ENCODE assay signal across 8 mouse cellular contexts in the genomic region with DNA sequence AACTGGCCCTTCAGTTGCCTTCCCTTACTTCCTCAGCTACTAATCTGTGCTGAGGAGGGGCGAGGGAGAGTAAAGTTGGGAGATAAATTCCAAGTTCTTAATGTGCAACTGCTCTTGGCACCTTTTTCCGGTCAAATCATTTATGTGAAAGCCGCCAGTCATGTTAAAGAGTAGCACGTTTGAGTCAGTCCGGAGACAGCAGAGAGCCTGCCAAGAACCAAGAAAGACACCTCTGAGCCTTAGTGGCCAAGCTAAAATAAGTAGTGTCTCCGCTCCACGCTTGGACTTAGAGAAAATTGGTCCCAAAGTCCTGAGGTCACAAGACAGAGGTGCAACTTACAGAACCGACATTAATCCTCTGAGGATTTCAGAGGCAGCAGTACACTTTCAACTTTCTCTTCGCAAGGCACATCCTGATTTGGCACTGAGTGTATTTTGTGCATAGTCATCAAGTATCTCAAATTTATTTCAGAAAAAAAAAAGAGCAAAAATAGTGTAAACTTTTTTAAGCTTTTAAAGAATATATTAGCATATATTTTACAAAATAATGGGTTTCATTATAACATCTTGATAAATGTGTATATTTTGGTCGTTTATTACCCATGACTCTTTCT. TPM values are rescaled to one million over a fixed set of nuclear protein-coding genes. Genes with fewer than 3 reads are reported as not detected.
DNase-seq lines count a peak whose midpoint lies in the region; ATAC-seq and TF ChIP-seq lines count a peak whose summit lies in the region.

No protein-coding gene starts in this region.

- 0 out of 2 replicates have a peak, but pooled peaks have one; percentile 1 for ATAC-seq in frontal cortex, adult (ENCODE audit: low TSS enrichment)
- no peak for ATAC-seq in forebrain, embryonic 16.5 days
- ATAC-seq in liver, embryonic 13.5 days (ENCODE audit: low read depth) = peak; percentile 0; the same call in 1 of the 2 replicates
- ATAC-seq in stomach, postnatal 0 days (ENCODE audit: low FRiP score, low TSS enrichment) = no peak
- no peak for ATAC-seq in activated CD4-positive, CD25-positive, alpha-beta regulatory T cell, adult 4 months

- H3K4me2 ChIP-seq in forebrain, embryonic 16.5 days (ENCODE audit: low read length) = peak overlapping the region; percentile 94
- H3K4me2 ChIP-seq in liver, embryonic 13.5 days = peak overlapping the region; percentile 89
- H3K4me2 ChIP-seq in stomach, postnatal 0 days (replicated peaks; ENCODE audit: low read depth) = peak overlapping the region; percentile 99

- 12% methylated on average over 10 of the region's 10 CpGs for WGBS in forebrain, embryonic 16.5 days
- 9% methylated on average over 10 of the region's 10 CpGs for WGBS in liver, embryonic 13.5 days (ENCODE audit: insufficient replicate concordance)
- 9% methylated on average over 10 of the region's 10 CpGs for WGBS in stomach, postnatal 0 days

- TF ChIP-seq EP300 in stomach, postnatal 0 days (optimal IDR thresholded peaks at IDR 0.05) = no peak

- H3K27ac ChIP-seq in forebrain, embryonic 16.5 days (ENCODE audit: low read length) = no peak overlapping the region
- H3K27ac ChIP-seq in liver, embryonic 13.5 days = peak overlapping the region; percentile 92
- no peak overlapping the region for H3K27ac ChIP-seq in stomach, postnatal 0 days (replicated peaks)

- DNase-seq in frontal cortex, postnatal 36 days (ENCODE audit: low spot score in 2 of 2) = no peak
- DNase-seq in liver, embryonic 13.5 days = no peak
- DNase-seq in stomach, postnatal 0 days (ENCODE audit: low spot score) = no peak
- DNase-seq in spleen, postnatal 14 days (ENCODE audit: low spot score in 2 of 2) = no peak

- H3K9me3 ChIP-seq in E14TG2a.4 (ENCODE audit: low read length) = no peaks in the 10 kb centered on the region
- H3K9me3 ChIP-seq in forebrain, embryonic 16.5 days (ENCODE audit: control insufficient read depth, low read length) = no peaks in the 10 kb centered on the region
- no peaks in the 10 kb centered on the region for H3K9me3 ChIP-seq in liver, embryonic 13.5 days (replicated peaks)
- H3K9me3 ChIP-seq in stomach, postnatal 0 days (ENCODE audit: control insufficient read depth, low read length) = no peaks in the 10 kb centered on the region

- peaks cover 23% of the 10 kb centered on the region for H3K27me3 ChIP-seq in E14TG2a.4 (ENCODE audit: insufficient read depth, low read length)
- peaks cover 8% of the 10 kb centered on the region; the same call in 1 of the 2 replicates for H3K27me3 ChIP-seq in forebrain, embryonic 16.5 days (replicated peaks; ENCODE audit: control insufficient read depth, insufficient read depth, low read length)
- H3K27me3 ChIP-seq in liver, embryonic 13.5 days = no peaks in the 10 kb centered on the region
- H3K27me3 ChIP-seq in stomach, postnatal 0 days (ENCODE audit: control insufficient read depth, insufficient read depth, low read length) = no peaks in the 10 kb centered on the region

- TF ChIP-seq CTCF in E14TG2a.4 (conservative IDR thresholded peaks at IDR 0.05; ENCODE audit: low read length) = no peak
- TF ChIP-seq CTCF in stomach, postnatal 0 days (IDR thresholded peaks at IDR 0.05; ENCODE audit: low read depth) = no peak

- H3K4me1 ChIP-seq in E14TG2a.4 (replicated peaks; ENCODE audit: low read depth, low read length) = peaks cover 16% of the 10 kb centered on the region
- H3K4me1 ChIP-seq in forebrain, embryonic 16.5 days (replicated peaks; ENCODE audit: control insufficient read depth, insufficient read depth, low read length) = peaks cover 12% of the 10 kb centered on the region
- peaks cover 23% of the 10 kb centered on the region for H3K4me1 ChIP-seq in liver, embryonic 13.5 days (replicated peaks)
- H3K4me1 ChIP-seq in stomach, postnatal 0 days (replicated peaks; ENCODE audit: control insufficient read depth, insufficient read depth) = no peaks in the 10 kb centered on the region

- H3K4me3 ChIP-seq in E14TG2a.4 (replicated peaks; ENCODE audit: low read length) = peak overlapping the region; percentile 91
- H3K4me3 ChIP-seq in forebrain, embryonic 16.5 days (replicated peaks; ENCODE audit: low read length) = peak overlapping the region; percentile 82
- peak overlapping the region; percentile 75 for H3K4me3 ChIP-seq in liver, embryonic 13.5 days (replicated peaks)
- H3K4me3 ChIP-seq in stomach, postnatal 0 days (ENCODE audit: low read depth, low read length) = peak overlapping the region; percentile 73

- H3K9ac ChIP-seq in forebrain, embryonic 16.5 days (replicated peaks; ENCODE audit: low read depth, low read length) = peak overlapping the region; percentile 67
- H3K9ac ChIP-seq in liver, embryonic 13.5 days = peak overlapping the region; percentile 80
- H3K9ac ChIP-seq in stomach, postnatal 0 days (ENCODE audit: low read length) = peak overlapping the region; percentile 63

- no peaks in the 10 kb centered on the region for H3K36me3 ChIP-seq in E14TG2a.4 (ENCODE audit: insufficient read depth, low read length)
- no peaks in the 10 kb centered on the region for H3K36me3 ChIP-seq in forebrain, embryonic 16.5 days (ENCODE audit: control insufficient read depth, insufficient read depth)
- H3K36me3 ChIP-seq in liver, embryonic 13.5 days = no peaks in the 10 kb centered on the region
- no peaks in the 10 kb centered on the region for H3K36me3 ChIP-seq in stomach, postnatal 0 days (ENCODE audit: control insufficient read depth, insufficient read depth, low read length)

RNA-seq across cellular contexts. Expression of gene Vps13a, which starts 0.8 kb away (rescaled TPM):
- 7.7 and 9.3 TPM in 2 replicates for polyA plus RNA-seq in forebrain, embryonic 16.5 days (2015; fragmentation: Nextera tagmentation; extraction: Ambion mirVana)
- polyA plus RNA-seq in liver, embryonic 13.5 days (2015; fragmentation: Nextera tagmentation; extraction: Ambion mirVana) = 7.6 and 7.9 TPM in 2 replicates
- 5.9 and 6.2 TPM in 2 replicates for polyA plus RNA-seq in stomach, postnatal 0 days (2015; fragmentation: Nextera tagmentation; extraction: Ambion mirVana)
- 10 to 100 TPM; 33.4 to 43.5 TPM for polyA plus RNA-seq in activated CD4-positive, CD25-positive, alpha-beta regulatory T cell, adult 4 months (2017; shearing (Covaris generic))

Comparison
In these comparisons a context has a peak if more than half of its experiments do, and no peak if none do; other contexts are left out.
1. ATAC-seq: peak in frontal cortex, adult (single experiment) and liver, embryonic 13.5 days (single experiment); none in forebrain, embryonic 16.5 days (single experiment), stomach, postnatal 0 days (single experiment) and activated CD4-positive, CD25-positive, alpha-beta regulatory T cell, adult 4 months (single experiment).
2. Peak in every context shown above with its lines, with median percentiles within 50 percentile points of each other: H3K4me3 ChIP-seq, H3K4me2 ChIP-seq and H3K9ac ChIP-seq.